Mouse (Mus musculus): ENCODE results near the gene Klb. TPM values are rescaled to one million over a fixed set of nuclear protein-coding genes. Genes with fewer than 3 reads are reported as not detected.

The Klb gene
- polyA plus RNA-seq, 1 experiment from 2014 or later: 1.9 TPM

DNA sequence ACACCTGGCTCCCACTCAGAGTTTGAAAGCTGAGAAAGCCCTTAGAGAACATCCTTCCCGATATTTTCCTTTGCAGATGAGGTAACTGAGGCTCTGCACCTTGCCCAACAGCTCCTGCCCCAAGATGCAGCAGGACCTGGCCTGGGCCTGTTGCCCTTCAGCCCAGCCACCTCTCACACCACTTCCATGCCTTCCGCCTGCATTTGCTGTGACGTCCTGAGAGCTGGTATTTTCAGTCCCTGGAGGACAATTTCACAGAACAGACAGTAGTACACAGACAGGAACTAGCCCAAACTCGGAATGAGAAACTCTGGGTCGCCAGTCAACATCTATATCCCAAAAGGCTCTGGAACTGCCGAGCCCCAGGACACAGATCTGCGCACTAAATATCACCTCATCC is 26.6 kb downstream of the Klb start:
- H3K27me3 ChIP-seq (replicated peaks): no peaks in the 10 kb centered on the region
- H3K36me3 ChIP-seq: no peaks in the 10 kb centered on the region
- ATAC-seq (ENCODE audit: insufficient read depth, low FRiP score, low read depth): no peak
- WGBS: 85% methylated on average over 7 of the region's 7 CpGs
- H3K9ac ChIP-seq: no peak overlapping the region
- no peaks in the 10 kb centered on the region for H3K4me1 ChIP-seq
- no peaks in the 10 kb centered on the region for H3K9me3 ChIP-seq
- H3K4me3 ChIP-seq (replicated peaks): no peak overlapping the region
- no peak overlapping the region for H3K27ac ChIP-seq
- H3K4me2 ChIP-seq: no peak overlapping the region

DNA sequence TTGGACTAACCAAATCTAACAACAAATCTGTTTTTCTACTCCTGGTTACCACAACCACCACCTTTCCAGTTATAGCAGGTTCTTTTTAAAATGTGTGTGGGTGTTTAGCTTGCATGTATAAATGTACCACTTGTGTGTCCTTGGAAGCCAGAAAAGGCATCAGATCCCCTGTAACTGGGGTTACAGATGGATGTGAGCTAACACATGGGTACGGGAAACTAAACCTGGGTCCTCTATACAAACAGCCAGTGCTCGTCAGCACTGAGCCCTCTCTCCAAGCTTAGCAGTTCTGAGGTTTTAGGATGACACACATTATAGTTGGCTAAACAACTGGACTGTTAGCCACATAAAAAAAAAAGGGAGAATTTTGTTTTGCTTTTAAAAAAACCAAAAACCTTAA is 37.6 kb downstream of the Klb start:
- Histone ChIP-seq H3K27me3 (replicated peaks) (no peaks in the 10 kb centered on the region), H3K36me3 (peaks cover 23% of the 10 kb centered on the region; the same call in 1 of the 2 replicates), H3K27ac (no peak overlapping the region), H3K4me3 (replicated peaks) (no peak overlapping the region), H3K4me1 (peaks cover 9% of the 10 kb centered on the region), H3K9me3 (no peaks in the 10 kb centered on the region), H3K9ac (no peak overlapping the region), H3K4me2 (no peak overlapping the region)
- no peak for ATAC-seq (ENCODE audit: insufficient read depth, low FRiP score, low read depth)
- 66% methylated on average over 2 of the region's 2 CpGs for WGBS

DNA sequence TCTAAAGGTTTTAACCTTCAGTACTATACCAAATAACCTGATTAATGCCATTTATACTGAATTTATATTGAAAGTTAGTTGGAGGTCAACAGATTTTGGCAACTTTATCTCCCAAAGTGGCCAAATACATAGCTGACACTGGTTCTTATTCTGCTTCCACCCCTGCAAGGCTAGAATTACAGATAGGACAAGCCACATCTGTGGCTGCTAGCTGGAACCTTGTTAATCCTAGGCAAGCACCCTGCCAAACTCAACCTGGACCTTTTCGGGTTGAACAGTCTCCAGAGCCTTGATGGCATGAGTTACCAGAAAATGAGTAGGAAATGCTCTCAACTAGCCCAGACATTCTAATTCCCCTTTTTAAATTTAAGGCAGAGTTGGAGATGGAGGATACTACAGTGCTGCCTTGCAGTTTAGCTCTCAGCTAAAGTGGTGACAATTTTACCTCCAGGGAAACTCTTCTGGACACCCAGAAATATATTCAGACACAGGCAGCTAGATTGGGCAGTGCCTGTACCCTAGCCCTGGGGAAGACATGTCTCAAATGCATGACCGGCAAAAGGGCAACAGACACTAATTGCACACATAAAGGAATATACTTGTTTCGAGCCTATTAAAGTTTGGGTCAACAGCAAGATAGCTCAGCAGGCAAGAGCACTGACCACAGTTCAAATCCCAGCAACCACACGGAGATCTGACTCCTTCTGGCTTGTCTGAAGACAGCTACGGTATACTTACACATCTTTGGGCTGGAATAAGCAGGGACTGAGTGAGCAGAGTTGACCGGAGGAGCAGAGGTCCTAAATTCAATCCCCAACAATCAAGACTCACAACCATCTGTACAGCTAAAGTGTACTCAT is 39.1 kb downstream of the Klb start:
- 72% methylated on average over 6 of the region's 6 CpGs for WGBS
- Histone ChIP-seq H3K9ac (no peak overlapping the region), H3K4me2 (no peak overlapping the region), H3K36me3 (peaks cover 23% of the 10 kb centered on the region; the same call in 1 of the 2 replicates), H3K4me3 (replicated peaks) (no peak overlapping the region), H3K9me3 (no peaks in the 10 kb centered on the region), H3K4me1 (peaks cover 9% of the 10 kb centered on the region), H3K27me3 (replicated peaks) (no peaks in the 10 kb centered on the region), H3K27ac (no peak overlapping the region)
- no peak for ATAC-seq (ENCODE audit: insufficient read depth, low FRiP score, low read depth)

DNA sequence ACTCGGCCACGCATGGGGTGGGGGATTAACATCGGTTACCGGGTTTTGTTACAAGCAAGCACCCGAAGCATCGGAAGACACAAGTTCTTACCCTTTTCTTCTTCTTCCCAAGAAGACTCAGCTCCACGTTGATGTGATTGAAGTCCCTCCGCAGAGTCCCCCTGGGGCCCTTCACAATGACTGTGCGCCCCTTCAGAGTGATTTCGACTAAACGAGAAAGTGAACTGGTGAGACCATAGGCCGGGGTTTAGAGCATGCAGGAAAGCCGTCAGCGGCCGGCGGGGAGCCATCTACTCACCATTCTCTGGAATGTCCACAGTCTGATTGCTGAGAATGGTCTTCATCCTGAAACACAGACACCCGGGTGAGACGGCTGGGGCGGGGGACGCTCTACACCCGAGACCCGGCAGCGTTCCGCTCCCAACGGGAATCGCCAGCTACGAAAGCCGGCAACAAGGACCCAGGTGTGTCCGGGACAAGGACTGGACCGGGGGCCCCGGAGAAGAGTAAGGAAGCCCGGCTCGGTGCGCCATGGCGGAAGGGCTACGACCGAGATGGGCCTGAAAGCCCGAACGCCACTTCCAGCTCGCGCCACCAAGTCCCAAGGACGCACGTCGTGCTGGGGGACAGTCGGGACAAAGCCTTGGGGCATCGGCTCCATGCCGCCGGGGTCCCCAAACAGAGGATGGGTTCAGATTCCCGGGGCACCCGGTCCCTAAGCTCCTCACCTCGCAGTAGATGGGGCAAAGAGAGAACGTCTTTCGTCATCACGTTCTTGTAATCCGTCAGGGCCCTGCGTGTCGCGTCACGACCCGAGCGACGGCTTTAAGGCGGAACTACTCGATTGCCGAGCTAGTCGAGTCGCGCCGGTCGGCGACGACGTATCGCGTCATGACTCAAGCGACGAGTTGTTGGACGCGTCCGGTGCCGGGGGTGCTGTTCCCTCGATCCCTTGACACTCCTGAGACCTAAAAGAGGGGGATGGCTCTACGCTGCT is 42.8 kb downstream of the Klb start, which contains the start of the genes Rpl9 and Lias:
Gene Rpl9, minus strand, starts transcription at position 797 of the 997 bp plus-strand sequence.
Gene Lias, plus strand, starts transcription at position 850 of the 997 bp plus-strand sequence.
- Histone ChIP-seq H3K27me3 (replicated peaks) (no peaks in the 10 kb centered on the region), H3K27ac (peak within 1 kb of the TSS; percentile 93), H3K9me3 (no peaks in the 10 kb centered on the region), H3K9ac (peak within 1 kb of the TSS; percentile 99), H3K4me1 (peaks cover 9% of the 10 kb centered on the region), H3K4me2 (peak within 1 kb of the TSS; percentile 79), H3K4me3 (replicated peaks) (peak within 1 kb of the TSS; percentile 99), H3K36me3 (peaks cover 25% of the 10 kb centered on the region; the same call in 1 of the 2 replicates)
- peak; percentile 97 for ATAC-seq (ENCODE audit: insufficient read depth, low FRiP score, low read depth)
- under 1% methylated on average over 83 of the region's 83 CpGs for WGBS

DNA sequence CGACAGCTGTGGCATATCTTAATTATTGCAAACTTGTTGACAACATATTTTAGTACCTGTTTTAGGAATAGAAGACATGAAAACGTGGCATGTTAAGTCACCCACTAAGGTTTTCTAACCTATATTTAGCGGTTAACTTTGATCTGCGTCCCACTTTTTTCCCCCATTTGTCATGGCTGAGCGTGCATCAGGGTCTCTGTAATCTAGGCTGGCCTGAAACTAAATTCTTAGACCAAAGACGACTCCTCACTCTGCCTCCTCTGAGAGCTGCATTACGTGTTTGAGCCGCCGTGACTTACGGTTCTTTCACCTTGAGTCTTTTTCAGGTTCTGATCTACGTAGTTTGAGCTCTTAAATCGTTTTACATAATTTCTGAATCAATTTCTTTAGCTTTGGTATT is 43.6 kb downstream of the Klb start:
- Histone ChIP-seq H3K4me1 (peaks cover 9% of the 10 kb centered on the region), H3K27ac (peak overlapping the region; percentile 79), H3K36me3 (peaks cover 28% of the 10 kb centered on the region; the same call in 1 of the 2 replicates), H3K27me3 (replicated peaks) (no peaks in the 10 kb centered on the region), H3K9me3 (no peaks in the 10 kb centered on the region), H3K4me2 (peak overlapping the region; percentile 79), H3K9ac (peak overlapping the region; percentile 62), H3K4me3 (replicated peaks) (peak overlapping the region; percentile 99)
- WGBS: 2% methylated on average over 12 of the region's 12 CpGs
- ATAC-seq (ENCODE audit: insufficient read depth, low FRiP score, low read depth): no peak

DNA sequence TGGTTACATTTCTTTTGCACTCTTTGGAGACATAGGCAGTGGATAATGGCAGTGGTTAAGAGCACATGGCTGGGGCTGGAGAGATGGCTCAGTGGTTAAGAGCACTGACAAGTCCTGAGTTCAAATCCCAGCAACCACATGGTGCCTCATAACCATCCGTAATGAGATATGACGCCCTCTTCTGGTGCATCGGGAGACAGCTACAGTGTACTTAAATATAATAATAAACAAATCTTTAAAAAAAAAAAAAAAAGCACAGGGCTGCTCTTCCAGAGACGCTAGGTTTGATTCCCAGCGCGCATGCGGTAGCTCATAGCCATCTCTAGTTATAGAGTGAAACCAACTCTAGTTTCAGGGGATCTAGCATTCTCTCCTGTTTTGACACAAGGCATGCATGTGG is 46.3 kb downstream of the Klb start:
- 89% methylated on average over 7 of the region's 7 CpGs for WGBS
- Histone ChIP-seq H3K27ac (no peak overlapping the region), H3K9ac (no peak overlapping the region), H3K9me3 (no peaks in the 10 kb centered on the region), H3K4me1 (peaks cover 6% of the 10 kb centered on the region; the same call in 1 of the 2 replicates), H3K4me3 (replicated peaks) (no peak overlapping the region), H3K4me2 (no peak overlapping the region), H3K27me3 (replicated peaks) (no peaks in the 10 kb centered on the region), H3K36me3 (0 out of 2 replicates have a peak, but pooled peaks cover 17% of the 10 kb centered on the region)
- no peak for ATAC-seq (ENCODE audit: insufficient read depth, low FRiP score, low read depth)

DNA sequence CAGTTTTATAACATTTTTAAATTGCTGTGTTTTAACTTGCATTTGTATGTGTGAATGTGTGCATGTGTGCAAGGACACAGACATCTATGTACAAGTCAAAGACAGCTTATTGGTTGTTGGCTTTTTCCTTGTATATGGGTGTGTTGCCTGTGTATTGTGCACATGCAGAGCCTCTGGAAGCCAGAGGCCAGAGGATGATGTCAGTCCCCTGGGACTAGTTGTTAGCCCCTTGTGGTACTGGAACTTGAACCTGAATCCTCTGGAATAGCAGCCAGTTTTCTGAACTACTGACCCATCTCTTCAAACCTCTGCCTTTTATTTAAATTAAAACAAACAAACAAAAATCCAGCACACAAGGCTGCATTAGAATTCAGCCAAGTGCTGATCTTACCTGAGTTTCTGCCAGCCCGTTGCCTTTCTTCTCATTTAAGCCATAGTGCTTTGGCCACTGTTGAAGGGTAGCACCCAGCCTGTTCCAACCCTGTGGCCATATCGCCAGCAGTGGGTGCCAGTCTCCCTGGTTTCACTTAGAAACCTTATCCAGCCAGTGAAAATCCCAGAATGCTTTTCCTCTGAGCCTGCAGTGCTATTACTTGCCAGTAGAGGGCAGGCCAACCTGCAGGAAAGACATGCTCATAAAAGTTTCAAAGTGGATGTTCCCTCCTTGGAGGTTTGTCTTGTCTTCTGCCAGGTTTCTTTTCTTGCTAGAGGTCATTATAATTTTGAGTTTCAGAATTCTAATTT is 53.3 kb downstream of the Klb start:
- H3K4me3 ChIP-seq (replicated peaks): no peak overlapping the region
- no peak overlapping the region for H3K27ac ChIP-seq
- no peak overlapping the region for H3K4me2 ChIP-seq
- H3K4me1 ChIP-seq: no peaks in the 10 kb centered on the region
- 20% methylated on average over 2 of the region's 2 CpGs for WGBS
- no peaks in the 10 kb centered on the region for H3K9me3 ChIP-seq
- no peaks in the 10 kb centered on the region for H3K27me3 ChIP-seq (replicated peaks)
- ATAC-seq (ENCODE audit: insufficient read depth, low FRiP score, low read depth): peak; percentile 68; the same call in 1 of the 2 replicates
- no peak overlapping the region for H3K9ac ChIP-seq
- peaks cover 25% of the 10 kb centered on the region for H3K36me3 ChIP-seq

DNA sequence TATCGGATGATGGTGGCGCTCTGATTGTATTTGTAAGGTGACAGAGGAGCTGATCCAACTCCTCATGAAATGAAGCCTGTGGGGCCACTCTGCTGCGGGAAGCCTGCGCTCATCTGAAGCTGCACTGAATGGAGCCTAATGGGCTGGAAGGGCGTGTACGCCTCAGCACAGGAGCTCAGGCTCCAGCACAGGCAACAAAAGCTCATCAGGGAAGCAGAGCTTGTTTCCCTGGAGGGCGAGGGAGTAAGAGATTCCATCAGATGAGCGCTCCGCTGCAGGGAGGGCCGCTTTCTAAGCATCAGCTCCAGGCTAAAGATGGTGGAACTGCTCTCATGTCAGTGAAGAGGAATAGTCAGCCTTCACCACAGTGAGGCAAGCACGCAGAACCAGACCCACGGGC is 59.9 kb downstream of the Klb start:
- Histone ChIP-seq H3K4me3 (replicated peaks) (no peak overlapping the region), H3K4me2 (no peak overlapping the region), H3K27ac (no peak overlapping the region), H3K4me1 (no peaks in the 10 kb centered on the region), H3K9me3 (no peaks in the 10 kb centered on the region), H3K9ac (no peak overlapping the region), H3K36me3 (peaks cover 28% of the 10 kb centered on the region), H3K27me3 (replicated peaks) (no peaks in the 10 kb centered on the region)
- ATAC-seq (ENCODE audit: insufficient read depth, low FRiP score, low read depth): no peak
- WGBS: 79% methylated on average over 12 of the region's 12 CpGs

DNA sequence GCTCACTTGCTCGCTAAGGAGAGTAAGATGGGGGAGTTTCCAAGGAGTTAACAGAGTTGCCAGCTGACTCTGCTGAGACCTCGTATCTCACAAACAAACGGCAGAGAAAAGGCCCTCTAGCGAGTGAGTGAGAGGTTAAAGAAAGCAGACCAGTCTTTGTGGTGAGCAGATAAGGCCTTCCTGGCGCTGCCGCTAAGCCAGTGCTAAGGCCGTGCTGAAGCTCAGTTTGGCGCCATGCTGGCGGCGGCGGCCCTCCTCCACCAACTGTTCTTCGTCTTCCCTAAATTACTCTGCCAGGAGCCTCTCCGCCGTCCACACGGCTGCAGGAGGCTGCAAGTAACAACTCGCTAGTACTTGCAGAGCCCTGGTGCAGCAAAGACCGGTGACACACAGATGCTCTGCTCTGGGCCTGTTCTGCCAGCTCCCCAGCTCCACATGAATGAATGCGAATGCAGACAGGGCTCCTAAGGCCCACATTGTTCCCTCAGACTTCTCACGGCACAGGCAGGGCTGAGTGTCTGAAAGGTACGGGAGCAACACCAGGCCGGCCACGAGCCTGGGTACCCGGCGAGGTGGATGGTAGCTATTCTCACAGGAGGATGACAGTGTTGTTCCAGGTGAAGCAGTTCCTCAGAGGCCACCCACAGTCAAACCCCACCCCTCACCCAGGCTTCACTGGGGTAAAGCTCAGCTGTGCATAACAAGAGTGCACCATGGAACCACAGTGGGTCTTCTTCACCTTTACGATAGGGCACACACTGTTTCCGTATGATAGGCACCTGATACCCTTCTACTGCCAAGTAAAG is 67.7 kb downstream of the Klb start:
- H3K4me1 ChIP-seq: peaks cover 13% of the 10 kb centered on the region; the same call in 1 of the 2 replicates
- H3K4me3 ChIP-seq (replicated peaks): no peak overlapping the region
- peak overlapping the region; percentile 90 for H3K27ac ChIP-seq
- WGBS: 23% methylated on average over 26 of the region's 26 CpGs
- H3K4me2 ChIP-seq: peak overlapping the region; percentile 21; the same call in 1 of the 2 replicates
- peak; percentile 89 for ATAC-seq (ENCODE audit: insufficient read depth, low FRiP score, low read depth)
- H3K36me3 ChIP-seq: peaks cover 29% of the 10 kb centered on the region; the same call in 1 of the 2 replicates
- 0 out of 2 replicates have a peak overlapping the region, but pooled peaks have one; percentile 16 for H3K9ac ChIP-seq
- H3K27me3 ChIP-seq (replicated peaks): no peaks in the 10 kb centered on the region
- H3K9me3 ChIP-seq: no peaks in the 10 kb centered on the region

DNA sequence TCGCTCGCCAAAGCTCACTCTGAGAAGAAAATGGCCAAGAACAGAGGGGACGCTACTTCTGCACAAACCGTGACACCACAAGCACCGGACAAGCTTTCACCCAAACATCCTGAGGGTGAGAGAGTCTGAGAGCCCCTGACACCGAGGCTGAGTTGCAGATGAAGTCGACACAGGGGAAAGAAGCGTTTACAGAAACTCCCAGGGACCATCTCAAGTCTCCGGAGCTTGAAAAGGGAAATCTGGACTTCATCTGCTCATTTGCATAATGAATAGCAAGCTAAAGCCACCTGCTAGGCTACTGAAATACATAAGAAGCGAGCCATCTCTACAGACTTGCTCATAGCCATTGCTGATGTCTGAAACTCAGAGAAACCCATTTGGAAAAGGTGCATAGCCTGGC is 71.0 kb downstream of the Klb start:
- ATAC-seq (ENCODE audit: insufficient read depth, low FRiP score, low read depth): no peak

More for the DNA sequence above, 71.0 kb downstream of the Klb start:
- Histone ChIP-seq H3K4me2 (no peak overlapping the region), H3K9ac (no peak overlapping the region), H3K4me3 (replicated peaks) (no peak overlapping the region), H3K9me3 (no peaks in the 10 kb centered on the region), H3K4me1 (peaks cover 15% of the 10 kb centered on the region; the same call in 1 of the 2 replicates), H3K27ac (no peak overlapping the region), H3K27me3 (replicated peaks) (no peaks in the 10 kb centered on the region), H3K36me3 (peaks cover 32% of the 10 kb centered on the region; the same call in 1 of the 2 replicates)
- 84% methylated on average over 10 of the region's 10 CpGs for WGBS

Measured in stomach, embryonic 15.5 days (tissue).